Mouse (Mus musculus): ENCODE data around the gene Prph2.

Prph2 gene

DNA sequence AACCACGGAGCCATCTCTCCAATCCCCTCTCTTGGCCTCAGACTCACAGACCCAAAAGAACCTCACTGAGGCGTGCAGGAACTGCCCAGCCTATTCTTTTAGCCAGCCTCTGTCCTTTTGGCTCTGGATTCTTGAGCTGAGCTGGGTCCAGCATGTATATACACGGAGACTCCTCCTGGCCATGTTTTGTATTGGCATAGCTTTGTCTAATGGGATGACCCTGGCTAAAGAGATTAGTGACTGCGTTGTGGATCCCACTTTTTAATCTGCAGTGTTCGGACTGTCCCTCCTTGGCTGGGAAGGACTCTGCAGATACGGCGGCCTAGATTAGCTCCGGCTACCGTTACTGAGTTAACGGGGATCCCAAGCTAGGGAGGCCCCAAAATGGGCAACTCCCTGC lies at the start of gene Prph2:
Prph2 (plus strand) TSS at position 274 of the 400 bp plus-strand sequence.
- DNase-seq = no peak

DNA sequence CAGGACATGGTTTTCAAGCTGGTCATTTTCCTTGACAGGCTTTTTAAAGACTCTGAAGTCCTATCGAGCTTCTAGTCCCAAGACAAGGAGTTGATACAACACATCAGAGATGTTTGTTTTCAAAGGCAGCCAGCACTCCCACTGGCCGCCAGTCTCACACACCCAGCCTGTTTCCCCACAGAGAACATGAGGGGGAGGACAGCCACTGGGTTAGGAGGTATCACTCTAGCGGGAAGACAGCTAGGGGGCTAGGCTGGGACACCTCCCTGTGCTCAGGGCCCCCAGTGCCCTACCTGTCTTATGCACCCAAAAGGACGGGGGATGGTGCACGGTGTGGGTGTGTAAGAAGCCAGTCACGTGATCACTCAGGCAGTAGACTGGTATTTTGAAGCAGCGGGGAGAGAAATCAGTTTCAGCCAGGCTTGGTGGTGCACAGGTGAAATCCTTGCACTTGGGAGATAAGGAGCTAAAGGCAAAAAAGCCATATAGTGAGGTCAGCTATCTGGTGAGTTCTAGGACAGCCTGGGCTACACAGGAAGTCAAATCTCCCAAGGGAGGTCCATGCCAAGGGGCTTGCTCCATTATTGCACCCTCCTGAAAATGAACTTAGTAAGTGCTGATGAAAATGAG lies 45.6 kb upstream of the Prph2 start:
- peak; percentile 40 for DNase-seq

DNA sequence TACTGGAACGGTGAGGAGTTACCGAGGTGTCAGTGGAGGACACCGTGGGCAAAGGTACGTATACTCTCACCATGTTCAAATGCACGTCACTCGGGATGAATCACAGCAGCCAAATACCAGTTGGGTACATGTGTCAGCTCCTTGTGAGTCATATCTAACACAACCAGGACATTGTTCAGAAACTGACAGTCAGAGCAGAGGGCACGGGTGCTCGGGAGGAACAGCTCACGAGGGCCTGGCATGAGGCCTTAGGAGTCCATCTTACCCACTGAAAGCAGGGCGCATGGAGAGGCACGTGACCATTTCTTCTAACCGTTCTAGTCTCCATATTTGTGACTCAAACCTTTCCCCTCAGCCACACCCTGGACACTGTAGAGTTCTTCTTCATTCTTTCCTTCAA lies 43.4 kb upstream of the Prph2 start:
- peak; percentile 57 for DNase-seq

DNA sequence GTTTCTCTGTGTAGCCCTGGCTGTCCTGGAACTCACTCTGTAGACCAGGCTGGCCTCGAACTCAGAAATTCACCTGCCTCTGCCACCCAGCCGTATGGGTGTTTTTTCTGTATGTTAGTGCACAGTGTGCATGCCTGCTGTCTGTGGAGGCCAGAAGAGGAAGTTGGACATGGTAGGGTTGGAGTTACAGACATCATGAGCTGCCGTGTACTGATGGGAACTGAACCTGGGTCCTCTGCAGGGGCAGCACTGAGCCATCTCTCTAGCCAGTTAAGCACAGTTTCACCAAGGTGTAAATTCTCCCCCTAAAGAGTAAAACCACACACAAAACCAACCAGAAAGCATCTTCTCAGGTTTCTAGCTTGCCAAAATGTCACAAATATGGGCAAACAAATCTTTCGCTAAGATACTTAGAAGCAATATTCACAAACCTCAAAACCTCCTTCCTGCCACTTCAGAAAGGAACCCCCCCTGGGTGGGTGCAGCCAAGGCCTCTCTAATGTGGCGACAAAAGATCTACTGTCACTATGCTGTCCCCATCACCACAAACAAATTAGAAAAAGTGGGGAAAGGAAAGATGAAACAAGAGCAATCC lies 40.0 kb upstream of the Prph2 start:
- no peak for DNase-seq

DNA sequence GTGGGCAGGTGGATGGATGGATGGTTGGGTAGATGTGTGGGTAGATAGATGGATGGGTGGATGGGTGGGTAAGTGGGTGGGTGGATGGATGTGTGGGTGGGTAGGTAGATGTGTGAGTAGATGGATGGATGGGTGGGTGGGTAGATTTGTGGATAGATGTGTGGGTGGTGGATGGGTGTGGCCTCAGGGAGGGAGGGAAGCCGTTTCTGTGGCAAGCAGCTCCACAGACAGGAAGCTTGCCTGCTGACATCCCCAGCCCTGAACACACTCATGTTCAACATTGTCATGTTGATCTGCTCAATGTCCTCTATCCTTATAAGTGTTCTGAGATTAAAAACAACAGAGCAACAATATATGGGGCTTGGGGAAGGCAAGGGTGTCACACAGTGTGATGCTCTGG lies 39.3 kb upstream of the Prph2 start:
- DNase-seq = no peak

DNA sequence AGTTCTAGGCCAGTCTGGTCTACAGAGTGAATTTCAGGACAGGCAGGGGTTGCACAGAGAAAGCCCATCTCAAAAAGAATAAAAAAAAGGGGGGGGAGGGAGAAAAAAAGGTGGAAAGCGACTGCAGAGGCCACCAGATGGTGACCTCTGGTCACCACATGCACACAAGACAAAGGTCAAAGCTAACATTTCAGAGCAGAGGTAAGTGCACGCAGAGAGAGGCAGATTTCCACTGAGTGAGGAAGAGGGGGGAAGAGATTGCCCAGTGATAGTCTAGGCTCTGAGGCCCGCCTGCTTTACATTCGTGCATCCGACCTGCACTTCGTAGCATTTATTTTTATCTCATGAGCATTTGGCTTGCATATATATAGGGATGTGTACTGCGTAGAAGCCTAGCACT lies 37.5 kb upstream of the Prph2 start:
- no peak for DNase-seq

DNA sequence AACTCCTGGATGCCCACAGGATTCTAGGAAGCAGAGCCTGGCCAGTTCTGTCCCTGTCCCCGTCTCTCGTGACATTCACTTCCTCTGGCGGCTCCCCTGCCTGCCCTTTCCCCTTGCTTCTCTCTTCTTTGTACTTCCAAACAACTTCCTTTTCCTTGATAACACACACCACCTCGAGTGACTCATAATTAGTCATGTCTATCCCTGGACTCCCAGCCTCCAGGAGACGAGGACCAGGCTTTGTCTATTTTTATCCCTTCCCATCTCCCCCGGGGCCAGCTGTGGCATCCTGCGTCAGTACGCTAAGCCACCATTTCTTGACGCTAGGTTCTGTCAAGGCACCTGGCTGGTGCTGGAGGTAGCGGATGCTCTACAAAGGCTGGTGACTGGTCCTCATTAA lies 36.1 kb upstream of the Prph2 start:
- DNase-seq = peak; percentile 66

DNA sequence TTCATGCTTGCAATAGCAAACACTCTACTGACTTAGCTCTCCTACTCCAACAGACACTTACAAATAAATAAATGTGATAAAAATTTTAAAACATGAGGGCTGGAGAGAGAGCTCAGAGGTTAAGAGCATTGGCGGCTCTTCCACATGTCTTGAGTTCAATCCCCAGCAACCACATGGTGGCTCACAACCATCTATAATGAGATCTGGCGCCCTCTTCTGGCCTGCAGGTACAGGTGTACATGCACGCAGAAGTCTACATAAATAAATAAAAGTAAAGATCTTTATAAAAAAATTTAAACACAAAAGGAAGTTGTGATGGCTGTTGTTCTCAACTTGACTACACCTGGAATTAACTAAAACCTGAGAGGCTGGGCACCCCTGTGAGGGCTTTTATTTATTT lies 34.6 kb upstream of the Prph2 start:
- DNase-seq = no peak

DNA sequence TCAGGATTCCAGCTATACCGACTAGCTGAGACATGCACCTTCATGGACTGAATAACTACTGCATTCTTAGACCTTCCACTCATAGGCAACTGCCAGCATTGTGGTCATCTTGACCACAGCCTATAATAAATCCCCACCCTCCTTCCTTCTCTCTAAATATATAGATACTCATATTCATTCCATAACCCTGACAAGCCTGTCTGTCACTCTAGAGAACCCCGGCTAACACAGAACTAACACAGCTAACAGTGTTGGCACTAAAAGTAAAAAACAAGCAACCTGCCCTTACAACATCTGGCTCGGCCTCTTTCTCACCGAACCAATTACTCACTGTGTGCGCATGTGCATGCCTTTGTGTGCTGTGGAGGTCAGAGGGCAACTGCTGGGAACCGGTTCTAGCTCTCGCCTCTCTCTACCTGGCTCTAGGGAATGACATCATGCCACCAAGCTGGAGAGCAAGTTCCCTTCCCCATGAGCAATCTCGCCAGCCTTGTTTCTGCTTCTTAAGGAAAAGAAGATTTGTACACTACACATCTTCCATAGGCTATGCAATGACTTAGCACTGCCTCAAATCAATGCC lies 33.8 kb upstream of the Prph2 start:
- DNase-seq = no peak

DNA sequence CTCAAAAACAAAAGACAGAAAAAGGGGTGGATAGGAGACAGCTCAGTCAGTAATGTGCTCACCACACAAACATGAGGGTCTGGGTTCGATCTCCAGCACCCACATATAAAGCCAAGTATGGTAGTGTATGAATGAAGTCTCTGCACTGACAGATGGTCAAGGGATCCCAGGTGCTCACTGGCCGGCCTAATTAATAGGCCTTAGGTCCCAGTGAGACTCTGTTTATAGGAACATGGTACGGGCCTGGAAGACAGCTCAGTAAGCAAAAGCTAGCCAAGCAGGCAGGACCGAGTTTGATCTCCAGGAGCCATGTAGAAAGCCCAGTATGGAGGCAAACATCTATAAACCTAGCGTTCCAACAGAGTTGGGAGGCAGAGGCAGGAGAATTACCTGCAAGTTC lies 33.2 kb upstream of the Prph2 start:
- DNase-seq = no peak

DNA sequence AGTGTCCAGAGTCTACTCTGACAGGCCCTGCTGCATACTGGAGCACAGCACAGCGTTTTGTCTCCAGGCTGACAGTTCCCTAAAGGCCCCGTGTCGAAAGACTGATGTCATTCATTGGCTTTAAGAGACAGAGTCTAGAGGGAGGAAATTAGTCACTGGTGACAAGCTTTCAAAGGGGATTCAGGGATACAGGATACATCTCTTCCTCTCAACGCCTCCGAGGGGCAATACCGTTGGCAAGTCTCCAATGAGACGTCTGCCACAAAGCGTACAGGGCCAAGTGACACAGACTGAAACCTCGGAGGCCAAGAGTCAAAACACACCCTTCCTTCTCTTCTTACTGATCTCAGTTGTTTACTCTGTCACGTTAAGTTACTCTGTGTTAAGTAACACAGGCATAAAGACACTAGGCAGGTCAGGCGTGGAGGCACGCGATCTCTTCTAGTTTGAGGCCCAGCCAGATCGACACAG lies 30.4 kb upstream of the Prph2 start:
- DNase-seq = no peak

DNA sequence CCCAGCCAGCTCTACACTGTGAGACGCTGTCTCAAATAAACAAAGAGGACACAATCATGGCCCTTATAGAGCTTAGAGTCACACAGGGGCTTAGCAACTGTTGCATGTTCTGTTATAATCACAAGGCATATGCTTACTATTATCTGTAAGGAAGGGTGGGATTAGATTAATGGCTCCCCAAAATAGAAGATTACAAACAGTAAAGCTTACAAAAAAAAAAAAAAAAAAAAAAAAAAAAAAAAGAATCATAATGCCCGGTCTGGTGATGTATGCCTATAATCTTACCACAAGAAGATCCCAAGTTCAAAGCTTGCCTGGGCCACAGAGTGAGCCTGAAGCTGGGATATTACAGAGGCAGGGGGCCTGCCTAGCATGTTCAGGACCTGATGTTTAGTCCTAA lies 29.9 kb upstream of the Prph2 start:
- DNase-seq = no peak

DNA sequence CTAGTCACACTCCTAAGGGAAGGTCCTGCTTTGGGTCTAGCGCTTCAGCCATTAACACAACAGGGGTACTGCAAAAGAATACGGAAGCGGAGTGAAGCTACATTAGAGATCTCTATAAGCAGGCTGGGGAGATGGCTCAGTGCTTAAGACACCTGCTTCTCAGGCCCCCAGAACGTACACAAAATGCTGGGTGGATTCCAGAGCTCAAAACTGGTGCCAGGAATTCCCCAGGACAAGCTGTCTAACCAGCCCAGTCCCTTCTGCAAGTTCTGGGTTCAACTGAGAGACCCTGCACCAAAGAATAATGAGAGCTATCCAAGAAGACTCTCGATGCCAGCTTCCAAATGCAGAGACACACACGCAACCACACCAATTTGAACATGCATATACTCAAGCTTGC lies 28.5 kb upstream of the Prph2 start:
- DNase-seq = no peak

DNA sequence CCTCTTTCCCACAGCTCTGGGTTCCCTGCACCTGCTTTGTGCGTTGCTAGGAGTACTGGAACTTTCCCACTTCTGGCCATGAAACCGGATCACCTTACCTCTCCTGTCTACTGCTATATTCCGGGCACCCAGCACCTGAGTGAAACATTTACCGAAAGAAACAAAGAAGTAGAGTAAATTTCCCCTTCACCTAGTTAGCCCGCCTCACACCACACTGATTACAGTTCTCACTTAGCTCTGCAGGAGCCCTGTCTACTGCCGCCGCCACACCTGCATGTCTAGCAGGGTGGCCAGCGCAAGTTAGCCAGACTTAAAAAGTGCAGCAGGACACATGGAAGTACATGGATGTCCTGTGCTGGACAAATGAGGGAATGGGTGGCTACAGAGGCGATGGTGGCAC lies 27.2 kb upstream of the Prph2 start:
- no peak for DNase-seq

DNA sequence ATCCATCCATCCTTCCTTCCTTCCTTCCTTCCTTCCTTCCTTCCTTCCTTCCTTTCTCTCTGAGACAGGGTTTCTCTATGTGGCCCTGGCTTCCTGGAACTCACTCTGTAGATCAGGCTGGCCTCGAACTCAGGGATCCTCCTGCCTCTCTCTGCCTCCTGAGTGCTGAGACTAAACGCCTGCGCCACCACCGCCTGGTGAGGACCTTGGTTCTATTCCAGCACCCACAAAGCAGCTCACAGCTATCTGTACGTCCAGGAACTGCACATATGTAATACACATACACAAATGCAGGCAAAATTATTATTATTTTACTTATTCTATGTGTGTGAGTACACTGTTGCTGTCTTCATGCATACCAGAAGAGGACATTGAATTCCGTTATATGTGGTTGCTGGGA lies 25.5 kb upstream of the Prph2 start:
- DNase-seq = no peak

DNA sequence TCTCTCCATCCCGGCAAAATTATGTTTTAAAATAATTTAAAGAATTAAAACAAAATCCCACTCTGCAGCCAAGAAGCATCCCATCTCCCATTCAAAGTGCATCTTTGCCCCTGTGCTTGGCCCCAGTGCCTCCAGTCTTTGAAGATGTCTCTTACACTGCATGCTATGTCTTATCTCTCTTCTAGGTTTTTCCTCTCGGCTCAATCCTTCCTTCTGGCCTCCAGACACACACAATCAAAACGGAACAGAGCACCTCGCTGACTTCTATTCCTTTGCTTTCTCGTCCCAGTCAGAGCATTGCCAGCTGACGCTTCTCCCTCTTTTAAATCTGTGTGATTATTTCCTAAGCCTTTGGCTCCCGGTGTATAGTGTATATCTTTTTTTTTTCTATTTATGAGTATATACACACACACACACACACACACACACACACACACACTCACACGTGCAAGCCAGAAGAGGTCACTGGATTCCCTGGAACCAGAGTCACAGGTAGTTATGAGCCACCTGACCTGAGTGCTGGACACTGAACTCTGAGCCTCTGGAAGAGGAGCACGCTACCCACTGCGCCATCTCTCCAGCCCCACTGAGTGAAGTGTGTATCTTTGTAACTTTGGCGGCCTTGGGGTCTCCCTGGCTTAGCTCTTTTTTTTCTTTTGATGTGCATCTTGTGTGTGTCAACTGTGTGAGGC lies 24.9 kb upstream of the Prph2 start:
- DNase-seq = no peak

DNA sequence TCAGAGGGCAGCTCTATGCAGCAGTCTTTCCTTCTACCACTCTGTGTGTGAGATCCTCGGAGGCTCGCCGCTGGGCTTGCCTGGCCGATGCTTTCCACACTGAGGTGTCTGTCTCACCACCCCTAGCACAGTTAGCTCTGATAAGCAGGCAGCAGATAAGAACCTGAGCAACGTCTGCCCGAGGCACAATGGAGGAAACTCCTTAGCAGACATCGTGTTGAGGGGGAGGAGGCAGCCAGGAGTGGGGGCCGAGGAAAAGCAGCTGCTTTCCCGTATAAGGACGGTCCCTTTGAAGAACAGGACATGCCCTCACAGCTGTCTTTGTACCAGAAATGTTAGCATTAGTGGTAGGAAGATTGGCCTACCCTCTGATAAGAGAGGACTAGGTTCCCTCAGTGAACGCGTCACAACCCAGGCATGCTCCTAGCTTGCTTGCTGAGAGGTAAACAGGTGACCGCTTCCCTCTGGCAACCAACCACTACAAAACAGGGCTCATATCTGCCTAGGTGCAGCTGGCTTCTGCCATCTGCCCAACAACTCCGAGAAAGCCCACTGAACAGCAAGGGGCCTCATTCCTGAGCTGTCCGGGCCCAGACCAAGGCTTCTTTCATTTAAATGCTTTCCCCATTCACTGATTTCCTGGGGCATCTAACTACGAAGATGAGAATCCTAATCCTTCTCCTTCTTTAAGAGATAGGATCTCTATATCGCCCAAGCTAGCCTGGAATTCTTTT lies 24.2 kb upstream of the Prph2 start:
- no peak for DNase-seq

DNA sequence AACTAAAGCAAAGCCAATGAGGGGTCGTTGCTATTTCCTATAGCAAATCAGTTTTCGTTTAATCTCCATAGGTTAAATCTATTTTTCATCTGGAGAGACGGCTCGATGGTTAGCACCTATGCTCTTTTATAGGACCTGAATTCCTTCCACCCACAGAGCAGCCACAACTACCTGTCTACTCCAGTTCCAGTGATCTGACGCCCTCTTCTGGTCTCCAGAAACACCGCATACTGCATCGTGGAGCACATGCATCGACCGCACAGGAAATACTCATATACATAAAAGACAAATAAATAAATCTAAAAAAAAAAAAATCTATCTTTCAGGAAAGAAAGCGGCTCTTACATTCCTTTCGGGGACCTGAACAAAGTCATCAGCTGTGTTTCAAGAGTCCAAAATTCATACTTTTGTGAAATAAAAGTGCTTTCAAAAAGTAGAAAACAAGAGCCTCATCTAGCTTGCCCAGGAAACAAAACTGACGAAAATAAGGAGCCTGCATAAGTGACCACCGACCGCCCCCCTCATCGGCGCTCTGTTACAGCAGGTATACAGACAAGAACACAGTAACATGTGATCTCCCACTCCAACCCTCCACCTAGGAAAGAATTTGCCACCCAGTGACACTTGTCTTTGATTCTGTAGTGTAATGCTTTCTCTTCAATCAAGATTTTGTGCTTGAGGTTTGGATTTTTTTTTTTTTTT lies 21.6 kb upstream of the Prph2 start:
- DNase-seq = peak; percentile 58

DNA sequence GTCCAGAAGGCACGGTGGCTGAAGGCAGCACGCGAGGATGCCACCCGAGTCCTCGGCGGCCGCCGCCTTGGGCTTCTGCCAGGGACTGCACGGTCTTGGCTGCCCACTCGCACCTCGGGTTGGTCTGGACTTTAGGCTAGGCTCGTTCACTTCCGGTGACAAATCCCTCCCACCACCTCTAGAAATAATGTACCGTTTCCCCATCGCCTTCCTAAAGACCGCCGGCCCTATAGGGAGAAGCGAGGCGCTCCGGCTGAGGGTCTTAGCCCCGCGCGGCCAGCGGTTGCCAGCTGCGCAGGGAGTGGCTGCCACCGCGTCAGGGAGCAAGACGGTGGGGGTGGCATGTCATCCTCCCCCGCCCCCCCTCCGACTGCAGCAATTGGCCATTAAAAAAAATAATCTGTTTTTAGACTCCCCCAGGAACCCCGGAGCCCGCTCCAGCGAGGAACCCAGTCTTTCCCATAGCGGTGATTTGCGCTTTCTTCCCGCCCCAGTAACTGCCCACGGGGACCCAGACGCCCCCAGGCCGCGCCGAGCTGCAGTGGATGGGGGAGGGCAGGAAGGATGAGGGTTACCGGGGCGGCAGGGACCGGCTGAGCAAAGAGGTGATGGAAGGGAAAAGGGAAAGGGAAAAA lies 20.7 kb upstream of the Prph2 start:
- peak; percentile 83 for DNase-seq

DNA sequence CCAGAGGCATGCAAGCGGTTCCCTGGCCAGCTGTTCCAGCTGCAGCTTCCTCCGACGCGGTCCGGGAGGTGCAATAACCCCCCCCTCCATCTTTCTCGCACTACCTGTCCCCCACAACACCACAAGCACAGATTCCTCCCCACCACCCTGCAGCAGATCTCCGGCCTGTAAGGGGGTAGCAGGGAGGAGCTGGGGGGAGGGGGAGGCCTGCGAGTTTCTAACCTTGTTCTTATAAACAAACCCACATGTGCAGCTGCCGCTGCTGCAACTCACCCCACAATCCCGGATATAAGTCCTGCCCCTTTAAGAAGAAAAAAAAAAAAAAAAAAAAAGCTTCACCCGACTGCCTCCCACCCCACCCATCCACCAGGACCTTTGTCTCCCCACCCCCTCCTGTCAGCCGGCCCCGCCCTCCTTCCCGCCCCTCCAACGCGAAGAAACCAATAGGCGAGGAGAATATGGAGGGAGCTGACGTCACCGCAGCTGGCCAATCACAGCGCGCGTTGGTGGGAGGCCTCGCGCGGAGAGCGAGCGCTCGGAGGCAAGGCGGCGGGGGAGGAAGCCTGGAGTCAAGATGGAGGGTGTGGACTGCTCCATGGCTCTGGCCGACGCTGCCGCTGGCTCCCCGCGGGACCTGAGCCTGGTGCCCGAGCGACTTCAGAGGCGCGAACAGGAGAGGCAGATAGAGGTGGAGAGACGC lies 20.0 kb upstream of the Prph2 start, which contains the start of gene Tbcc:
Tbcc (plus strand) TSS at position 569 of the 700 bp plus-strand sequence.
- DNase-seq = peak; percentile 98

DNA sequence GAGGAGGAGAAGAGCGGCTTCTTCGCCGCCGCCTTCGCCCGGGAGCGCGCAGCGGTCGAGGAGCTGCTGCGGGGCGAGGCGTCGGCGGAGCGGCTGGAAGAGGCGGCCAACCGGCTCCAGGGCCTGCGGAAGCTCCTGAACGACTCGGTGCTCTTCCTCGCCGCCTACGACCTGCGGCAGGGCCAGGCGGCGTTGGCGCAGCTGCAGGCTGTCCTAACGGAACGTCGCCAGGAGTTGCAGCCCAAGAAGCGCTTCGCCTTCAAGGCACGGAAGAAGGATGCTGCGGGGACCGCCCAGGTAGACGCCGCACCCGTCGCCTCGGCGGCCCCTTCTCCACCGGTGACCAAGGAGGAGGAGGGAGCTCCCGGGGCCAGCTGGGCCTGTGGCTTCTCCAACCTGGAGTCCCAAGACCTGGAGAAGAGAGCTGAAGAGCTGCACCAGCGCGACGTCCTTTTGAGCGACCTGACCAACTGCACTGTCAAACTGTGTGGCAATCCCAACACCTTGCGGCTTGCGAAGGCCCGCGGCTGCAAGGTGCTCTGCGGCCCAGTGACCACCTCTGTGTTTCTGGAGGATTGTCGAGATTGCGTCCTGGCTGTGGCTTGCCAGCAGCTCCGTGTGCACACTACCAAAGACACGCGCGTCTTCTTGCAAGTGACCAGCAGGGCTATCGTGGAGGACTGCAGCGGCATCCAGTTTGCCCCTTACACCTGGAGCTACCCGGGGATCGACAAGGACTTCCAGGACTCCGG lies 19.2 kb upstream of the Prph2 start:
- DNase-seq = peak; percentile 73

Data from right cerebral cortex, adult 18-20 months (tissue).